Mouse (Mus musculus) forebrain, embryonic 11.5 days (tissue): ENCODE data around the gene Pomc. TPM values are rescaled to one million over a fixed set of nuclear protein-coding genes. Genes with fewer than 3 reads are reported as not detected.
"Not testable (repeated sequence)": the region's sequence is repeated elsewhere in the genome, so short reads cannot be mapped to it uniquely, and the experiment has no call there.

Experiments
- ATAC-seq: fragments of 200-750 bp; cut with Nextera tagmentation; replicated peaks from 2 replicates; pipeline ENCODE4 v1.8.0; 2017; ENCODE audit warnings: moderate TSS enrichment; ENCODE audit not compliant: low FRiP score
- DNase-seq: peaks from one replicate; pipeline ENCODE4 v3.0.0-alpha.2; 2017; ENCODE audit warnings: low spot score
- H3K27ac ChIP-seq: fragments of 300-500 bp; sonication (generic); 2 replicates; pipeline ENCODE4 v1.5.1; 2014; ENCODE audit warnings: low read depth, low read length
- H3K27me3 ChIP-seq: fragments of 300-500 bp; sonication (generic); 2 replicates; pipeline ENCODE4 v1.6.1; 2014; ENCODE audit warnings: mild to moderate bottlenecking, low read length, mixed read lengths; ENCODE audit not compliant: control insufficient read depth, insufficient read depth
- H3K36me3 ChIP-seq: fragments of 300-500 bp; sonication (generic); 2 replicates; pipeline ENCODE4 v1.6.1; 2014; ENCODE audit warnings: mild to moderate bottlenecking, low read length, moderate library complexity, mixed read lengths; ENCODE audit not compliant: control insufficient read depth, insufficient read depth
- H3K4me1 ChIP-seq: fragments of 300-500 bp; sonication (generic); replicated peaks from 2 replicates; pipeline ENCODE4 v1.6.1; 2014; ENCODE audit warnings: low read length, mixed read lengths; ENCODE audit not compliant: control insufficient read depth, insufficient read depth
- H3K4me2 ChIP-seq: fragments of 300-500 bp; sonication (generic); 2 replicates; pipeline ENCODE4 v1.6.1; 2014; ENCODE audit warnings: low read depth, mild to moderate bottlenecking, low read length, moderate library complexity, mixed read lengths; ENCODE audit not compliant: severe bottlenecking
- H3K4me3 ChIP-seq: fragments of 300-500 bp; sonication (generic); 2 replicates; pipeline ENCODE4 v1.5.1; 2014; ENCODE audit warnings: low read depth, low read length
- H3K9ac ChIP-seq: fragments of 300-500 bp; sonication (generic); 2 replicates; pipeline ENCODE4 v1.6.1; 2014; ENCODE audit warnings: low read length
- H3K9me3 ChIP-seq: fragments of 300-500 bp; sonication (generic); 2 replicates; pipeline ENCODE4 v1.6.1; 2016; ENCODE audit warnings: low read length, mixed read lengths; ENCODE audit not compliant: control insufficient read depth
- WGBS: fragments of 180-500 bp; shearing (Covaris S2); extraction: QIAGEN DNeasy Blood & Tissue Kit; methylation state at CpG from one replicate; pipeline ENCODE4 v1.1.7; 2014; 5-methylcytosine and 5-hydroxymethylcytosine counted together
- polyA plus RNA-seq: library from polyadenylated mRNA; unstranded; fragments of >200 nt; fragmentation: Nextera tagmentation; extraction: Ambion mirVana; gene quantifications from 2 replicates; pipeline ENCODE4 v1.2.1, GENCODE M21; 2014

The Pomc gene
- polyA plus RNA-seq, 1 experiment from 2014 or later = 6.4 TPM

GRCm38 (mm10) chr12:3917668-3918341, 36.9 kb upstream of the Pomc start:
- no peak overlapping the region for H3K27ac ChIP-seq
- H3K9ac ChIP-seq = no peak overlapping the region
- no peaks in the 10 kb centered on the region for H3K9me3 ChIP-seq
- no peaks in the 10 kb centered on the region for H3K27me3 ChIP-seq
- ATAC-seq = peak; percentile 44; the same call in 1 of the 2 replicates
- H3K4me2 ChIP-seq = no peak overlapping the region
- peaks cover 7% of the 10 kb centered on the region; the same call in 1 of the 2 replicates for H3K4me1 ChIP-seq
- 26% methylated on average over 14 of the region's 14 CpGs for WGBS
- DNase-seq = no peak
- H3K36me3 ChIP-seq = no peaks in the 10 kb centered on the region
- no peak overlapping the region for H3K4me3 ChIP-seq

DNA sequence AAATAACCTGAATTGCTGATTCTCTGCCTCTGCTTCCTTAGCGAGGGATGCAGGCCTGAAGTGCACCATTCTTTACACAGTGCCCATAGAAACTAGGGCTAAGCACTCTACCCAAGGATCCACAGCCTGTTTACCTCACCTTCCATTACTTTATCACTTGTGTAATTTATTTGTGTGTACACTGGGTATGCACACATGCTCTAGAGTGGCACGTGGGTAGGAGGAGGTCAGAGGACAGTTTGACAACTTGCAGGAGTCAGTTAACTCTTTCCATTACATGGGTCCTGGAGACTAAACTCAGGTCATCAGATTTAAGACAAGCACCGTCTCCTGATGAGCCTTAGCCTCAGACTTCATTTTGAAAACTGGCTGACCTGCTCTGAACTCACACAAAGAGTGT, 36.2 kb upstream of the Pomc start:
- Histone ChIP-seq H3K27me3 (no peaks in the 10 kb centered on the region), H3K4me2 (no peak overlapping the region), H3K9ac (no peak overlapping the region), H3K36me3 (no peaks in the 10 kb centered on the region), H3K4me3 (no peak overlapping the region), H3K27ac (no peak overlapping the region), H3K4me1 (peaks cover 7% of the 10 kb centered on the region; the same call in 1 of the 2 replicates), H3K9me3 (no peaks in the 10 kb centered on the region)
- WGBS = 83% methylated on average over 3 of the region's 3 CpGs
- DNase-seq (no peak), ATAC-seq (no peak)

GRCm38 (mm10) chr12:3919423-3919822, 35.3 kb upstream of the Pomc start:
- ATAC-seq = no peak
- WGBS = 86% methylated on average over 3 of the region's 3 CpGs

GRCm38 (mm10) chr12:3926127-3926526, 28.6 kb upstream of the Pomc start:
- no peaks in the 10 kb centered on the region for H3K36me3 ChIP-seq
- no peak overlapping the region for H3K27ac ChIP-seq
- DNase-seq (peak; percentile 76), ATAC-seq (no peak)
- no peak overlapping the region for H3K4me2 ChIP-seq
- no peaks in the 10 kb centered on the region for H3K9me3 ChIP-seq
- H3K4me1 ChIP-seq = 0 out of 2 replicates have a peak, but pooled peaks cover 2% of the 10 kb centered on the region
- no peak overlapping the region for H3K9ac ChIP-seq
- WGBS = 4% methylated on average over 1 of the region's 1 CpGs
- no peaks in the 10 kb centered on the region for H3K27me3 ChIP-seq
- no peak overlapping the region for H3K4me3 ChIP-seq

More at GRCm38 (mm10) chr12:3919423-3919822, 35.3 kb upstream of the Pomc start:
- H3K4me1 ChIP-seq = peaks cover 7% of the 10 kb centered on the region; the same call in 1 of the 2 replicates
- no peaks in the 10 kb centered on the region for H3K27me3 ChIP-seq
- no peaks in the 10 kb centered on the region for H3K9me3 ChIP-seq
- H3K9ac ChIP-seq = no peak overlapping the region
- no peak for DNase-seq
- no peak overlapping the region for H3K4me3 ChIP-seq
- H3K4me2 ChIP-seq = no peak overlapping the region
- H3K36me3 ChIP-seq = no peaks in the 10 kb centered on the region
- H3K27ac ChIP-seq = no peak overlapping the region

DNA sequence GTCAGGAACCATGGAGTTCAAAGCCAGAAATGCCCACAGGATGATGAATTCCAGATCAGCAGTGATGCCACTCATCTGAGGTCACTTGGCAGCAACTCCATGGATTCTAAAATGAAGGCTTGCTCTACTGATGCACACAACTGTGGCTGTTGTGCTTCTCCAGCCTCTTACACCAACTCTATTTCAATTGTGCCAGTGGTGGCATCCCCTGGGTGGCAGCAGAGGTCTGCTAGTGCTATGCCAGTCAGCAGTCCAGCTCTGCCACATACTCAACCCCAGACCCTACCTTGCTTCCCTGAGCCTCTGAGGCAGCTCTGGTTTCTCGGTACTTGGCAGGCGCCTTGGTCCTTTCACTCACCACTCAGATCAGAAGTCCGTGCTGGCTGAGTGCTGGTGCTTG, 25.9 kb upstream of the Pomc start:
- H3K27ac ChIP-seq = no peak overlapping the region
- ATAC-seq = no peak
- WGBS = 85% methylated on average over 3 of the region's 3 CpGs

DNA sequence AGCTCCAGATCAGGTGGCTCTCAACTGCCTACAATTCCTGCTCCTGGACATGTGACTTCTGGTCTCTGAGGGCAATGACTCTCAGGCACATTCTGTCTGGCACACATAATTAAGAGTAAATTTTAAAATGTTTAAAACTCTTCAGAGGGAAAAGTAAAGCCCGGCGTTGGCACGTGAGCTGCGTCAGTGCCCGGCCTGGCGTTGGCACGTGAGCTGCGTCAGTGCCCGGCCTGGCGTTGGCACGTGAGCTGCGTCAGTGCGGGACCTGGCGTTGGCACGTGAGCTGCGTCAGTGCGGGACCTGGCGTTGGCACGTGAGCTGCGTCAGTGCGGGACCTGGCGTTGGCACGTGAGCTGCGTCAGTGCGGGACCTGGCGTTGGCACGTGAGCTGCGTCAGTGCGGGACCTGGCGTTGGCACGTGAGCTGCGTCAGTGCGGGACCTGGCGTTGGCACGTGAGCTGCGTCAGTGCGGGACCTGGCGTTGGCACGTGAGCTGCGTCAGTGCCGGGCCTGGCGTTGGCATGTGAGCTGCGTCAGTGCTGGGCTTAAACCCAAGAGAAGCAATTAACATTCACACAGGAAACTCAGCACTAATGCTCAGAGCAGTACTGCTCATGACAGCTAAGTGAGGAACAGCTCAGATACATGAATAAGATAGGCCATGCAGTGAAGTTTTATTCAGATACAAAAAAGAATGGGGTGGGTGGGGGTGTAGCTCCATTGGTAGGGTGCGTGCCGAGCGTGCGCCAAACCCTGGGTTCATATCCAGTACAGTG, 24.5 kb upstream of the Pomc start:
- not testable (repeated sequence) for DNase-seq, ATAC-seq, H3K9ac ChIP-seq, H3K27ac ChIP-seq, H3K4me2 ChIP-seq, H3K9me3 ChIP-seq, H3K4me3 ChIP-seq, H3K4me1 ChIP-seq, H3K36me3 ChIP-seq, H3K27me3 ChIP-seq
- 90% methylated on average over 31 of the region's 47 CpGs for WGBS

More for the DNA sequence above, 25.9 kb upstream of the Pomc start:
- no peak overlapping the region for H3K9ac ChIP-seq
- DNase-seq = no peak
- no peak overlapping the region for H3K4me3 ChIP-seq
- no peaks in the 10 kb centered on the region for H3K36me3 ChIP-seq
- H3K9me3 ChIP-seq = no peaks in the 10 kb centered on the region
- no peak overlapping the region for H3K4me2 ChIP-seq
- no peaks in the 10 kb centered on the region for H3K27me3 ChIP-seq
- no peaks in the 10 kb centered on the region for H3K4me1 ChIP-seq

- Histone ChIP-seq H3K4me2 (no peak overlapping the region), H3K9me3 (no peaks in the 10 kb centered on the region), H3K27ac (no peak overlapping the region), H3K4me3 (no peak overlapping the region), H3K9ac (no peak overlapping the region), H3K36me3 (no peaks in the 10 kb centered on the region), H3K27me3 (no peaks in the 10 kb centered on the region), H3K4me1 (no peaks in the 10 kb centered on the region)
- 7% methylated on average over 11 of the region's 11 CpGs for WGBS
- ATAC-seq = 0 out of 2 replicates have a peak, but pooled peaks have one; percentile 51
- no peak for DNase-seq
These were observed 12.7 kb upstream of the Pomc start for GRCm38 (mm10) chr12:3942026-3942425.

- Histone ChIP-seq H3K4me1 (no peaks in the 10 kb centered on the region), H3K27ac (no peak overlapping the region), H3K4me3 (no peak overlapping the region), H3K27me3 (no peaks in the 10 kb centered on the region), H3K9me3 (no peaks in the 10 kb centered on the region), H3K4me2 (no peak overlapping the region), H3K36me3 (no peaks in the 10 kb centered on the region), H3K9ac (no peak overlapping the region)
- WGBS = 39% methylated on average over 4 of the region's 4 CpGs
- no peak for DNase-seq
- ATAC-seq = no peak
These were observed 10.2 kb upstream of the Pomc start for GRCm38 (mm10) chr12:3944454-3945073.
